Mouse (Mus musculus): ENCODE measurements around the gene Col1a1. TPM values are rescaled to one million over a fixed set of nuclear protein-coding genes. Genes with fewer than 3 reads are reported as not detected.

Gene Col1a1
- total RNA-seq, 2 experiments from 2014 or later = 64.6 to 65.0 TPM

DNA sequence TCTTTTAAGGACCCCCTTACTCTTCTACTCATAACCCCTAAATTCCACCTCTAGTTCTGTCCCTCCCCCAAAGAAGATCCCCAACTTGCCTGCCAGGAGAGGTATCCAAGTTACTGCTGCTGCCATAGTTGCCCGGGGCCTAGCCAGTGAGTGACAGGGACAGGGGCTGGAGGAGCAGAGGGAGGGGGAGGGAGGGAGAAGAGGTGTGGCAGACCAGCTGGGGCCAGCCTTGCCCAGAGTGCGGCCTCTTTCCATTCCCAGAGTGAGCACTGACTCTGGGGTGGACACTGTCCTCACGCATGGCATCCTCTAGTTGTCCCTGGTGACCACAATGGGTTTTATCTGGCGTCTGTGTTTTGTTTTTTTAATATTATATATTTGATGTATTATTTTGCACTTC, 37.3 kb downstream of the Col1a1 start:
- DNase-seq (ENCODE audit: low spot score) = peak; percentile 77

DNA sequence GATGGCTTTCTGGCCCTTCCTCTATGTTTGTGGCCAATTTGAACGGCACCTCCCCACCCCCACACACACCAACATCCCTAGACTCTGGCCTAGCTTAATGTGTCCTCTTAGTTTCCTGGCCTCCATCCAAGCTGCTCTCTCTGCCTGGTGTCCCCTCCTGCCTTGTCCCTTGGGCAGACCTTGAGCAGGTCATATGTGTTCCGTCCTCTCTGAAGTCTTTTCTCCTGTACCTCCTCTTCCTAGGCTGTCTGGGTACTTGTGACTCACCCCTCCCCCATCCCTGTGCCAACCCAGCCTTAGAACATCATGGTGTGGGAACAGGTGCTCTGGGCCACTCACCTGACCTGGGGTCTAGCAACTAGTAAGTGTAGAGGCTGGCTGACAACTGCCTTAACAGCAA, 38.9 kb downstream of the Col1a1 start:
- DNase-seq (ENCODE audit: low spot score) = peak; percentile 54

DNA sequence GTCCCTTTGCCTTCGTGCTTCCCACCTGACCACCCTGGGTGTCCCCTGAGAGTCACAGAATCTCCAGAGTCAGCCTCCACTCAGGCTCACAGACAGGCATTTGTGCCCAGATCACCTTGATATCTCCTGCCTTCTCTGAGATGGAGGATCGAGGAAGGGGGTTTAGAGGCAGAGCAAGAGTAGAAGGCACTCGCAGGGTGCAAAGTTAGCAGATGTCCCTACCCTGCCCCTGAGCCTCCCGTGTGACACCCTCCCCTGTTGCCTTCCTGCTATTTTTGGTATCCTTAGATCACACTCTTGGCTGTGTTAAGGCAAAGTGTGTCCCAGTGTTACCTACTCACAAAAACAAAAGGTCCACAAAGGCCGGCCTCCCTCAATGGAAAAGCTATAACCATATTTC, 40.2 kb downstream of the Col1a1 start, which contains the start of gene Sgca:
TSS of gene Sgca (minus strand) at position 129 of the 400 bp plus-strand sequence.
- peak; percentile 64 for DNase-seq (ENCODE audit: low spot score)

DNA sequence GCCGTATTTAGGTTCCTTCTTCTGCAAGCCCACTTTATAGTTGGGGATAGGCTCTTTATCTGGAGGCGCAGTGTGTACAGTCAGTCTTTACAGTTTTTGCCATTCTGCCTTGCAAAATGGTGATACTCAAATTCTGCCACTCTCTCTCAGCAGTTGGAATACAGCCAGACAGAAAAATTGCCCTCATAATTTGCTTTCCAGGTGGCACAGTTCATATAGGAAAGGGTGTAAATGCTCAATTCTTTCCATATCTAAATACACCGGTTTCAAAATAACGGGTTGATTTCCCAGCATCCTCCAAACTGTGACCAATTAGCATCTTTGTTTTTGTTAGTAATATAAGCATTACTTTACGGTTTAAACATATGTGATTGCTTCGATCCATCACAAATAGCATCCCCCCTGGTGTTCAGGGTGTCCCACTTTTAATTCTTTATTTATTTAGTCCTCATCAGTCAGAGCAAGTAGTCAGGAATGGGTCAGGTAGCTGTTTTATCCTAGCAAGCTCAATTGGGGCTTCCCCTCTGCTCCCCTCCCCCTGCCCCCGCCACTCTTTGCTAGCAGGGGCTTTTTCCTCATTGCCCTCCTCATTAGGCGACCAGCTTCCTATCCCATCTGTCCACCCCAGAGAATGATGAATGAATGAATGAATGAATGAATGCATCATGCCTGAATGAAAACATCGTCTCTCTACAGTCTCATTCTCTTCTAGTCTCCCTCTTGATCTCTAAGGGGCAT, 42.3 kb downstream of the Col1a1 start:
- no peak for DNase-seq (ENCODE audit: low spot score)

DNA sequence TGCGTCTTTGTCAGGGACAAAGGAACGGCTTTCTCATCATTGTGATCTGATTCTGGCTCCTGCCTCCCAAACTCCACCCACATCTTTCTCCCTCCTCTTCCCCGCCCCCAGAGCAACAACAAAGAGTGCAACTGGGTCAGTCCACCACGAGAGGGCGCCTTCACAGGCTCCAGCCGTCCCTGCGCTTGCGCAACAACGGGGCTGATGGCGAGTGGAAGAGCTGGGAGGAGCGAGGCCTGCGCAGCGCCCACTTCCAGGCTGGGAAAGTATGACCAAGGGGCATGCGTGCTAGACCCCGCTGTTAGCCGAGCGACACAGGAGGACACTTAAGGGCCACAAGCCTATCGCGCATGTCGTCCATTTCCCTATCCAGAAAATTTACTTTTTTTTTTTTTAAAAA, 42.9 kb downstream of the Col1a1 start:
- DNase-seq (ENCODE audit: low spot score) = peak; percentile 98

DNA sequence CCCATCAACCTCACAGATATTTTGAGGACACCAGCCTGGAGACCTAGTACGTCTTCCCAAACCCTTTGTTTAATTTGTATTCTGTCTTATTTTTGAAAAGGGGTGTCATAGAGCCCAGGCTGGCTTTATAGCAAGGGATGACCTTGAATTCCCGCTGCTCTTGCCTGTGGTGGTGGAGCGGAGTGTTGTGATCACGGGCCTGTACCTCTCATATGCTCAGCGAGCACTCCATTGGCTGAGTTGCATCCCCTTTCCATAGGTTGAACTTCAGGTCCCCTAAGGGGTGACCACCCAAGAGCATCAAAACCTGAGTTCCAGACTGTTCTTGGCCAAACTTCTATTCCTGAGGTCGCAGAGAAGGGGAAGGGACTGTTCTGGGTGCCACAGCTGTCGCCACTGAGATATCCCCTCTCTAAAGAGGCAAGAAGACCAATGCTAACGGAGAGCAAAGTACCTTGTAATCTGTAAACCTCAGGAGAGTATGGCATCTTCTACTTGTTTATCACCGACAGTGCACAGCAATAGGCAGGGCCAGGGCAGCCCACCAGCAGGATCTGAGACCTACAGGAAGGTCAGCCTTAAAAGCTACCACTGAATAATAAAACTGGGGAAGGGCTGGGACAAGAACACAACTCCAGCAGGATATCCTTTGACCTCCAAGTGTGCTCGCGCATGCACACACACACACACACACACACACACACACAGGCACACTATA, 43.6 kb downstream of the Col1a1 start:
- no peak for DNase-seq (ENCODE audit: low spot score)

DNA sequence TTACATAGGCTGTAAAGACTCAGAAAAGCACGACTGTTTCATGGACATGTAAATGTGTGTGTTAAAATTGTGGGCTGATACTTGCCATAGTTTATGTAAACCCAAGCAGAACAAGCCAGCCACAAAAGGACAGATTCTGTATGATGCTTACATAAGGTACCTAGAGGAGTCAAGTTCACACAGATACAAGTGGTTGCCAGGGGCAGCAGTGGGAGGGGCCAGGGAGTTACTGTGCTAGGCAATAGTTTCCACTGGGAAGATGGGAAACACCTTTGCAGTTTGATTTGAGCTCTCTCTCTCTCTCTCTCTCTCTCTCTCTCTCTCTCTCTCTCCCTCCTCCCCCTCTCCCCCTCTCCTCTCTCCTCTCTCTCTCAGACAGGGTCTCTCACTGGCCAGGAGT, 49.1 kb downstream of the Col1a1 start:
- DNase-seq (ENCODE audit: low spot score) = no peak

DNA sequence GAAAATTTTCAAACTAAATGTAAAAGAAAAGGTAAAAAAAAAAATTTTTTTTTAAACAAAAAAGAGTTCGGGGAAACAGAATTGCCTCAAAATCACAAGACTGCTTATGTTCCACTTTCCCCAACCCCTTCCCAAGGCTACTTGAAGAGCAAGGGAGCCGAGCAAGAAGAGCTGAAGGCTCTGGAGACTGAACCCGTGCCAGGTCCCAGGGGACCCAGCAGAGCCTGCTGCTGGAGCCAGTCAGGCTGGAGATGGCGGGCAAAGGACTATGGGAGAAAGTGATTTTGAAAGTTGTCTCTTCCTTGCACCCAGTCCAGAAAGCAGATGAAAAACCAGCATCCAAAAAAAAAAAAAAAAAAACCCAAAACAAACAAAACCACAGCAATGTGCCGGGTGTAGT, 49.8 kb downstream of the Col1a1 start:
- DNase-seq (ENCODE audit: low spot score) = no peak

DNA sequence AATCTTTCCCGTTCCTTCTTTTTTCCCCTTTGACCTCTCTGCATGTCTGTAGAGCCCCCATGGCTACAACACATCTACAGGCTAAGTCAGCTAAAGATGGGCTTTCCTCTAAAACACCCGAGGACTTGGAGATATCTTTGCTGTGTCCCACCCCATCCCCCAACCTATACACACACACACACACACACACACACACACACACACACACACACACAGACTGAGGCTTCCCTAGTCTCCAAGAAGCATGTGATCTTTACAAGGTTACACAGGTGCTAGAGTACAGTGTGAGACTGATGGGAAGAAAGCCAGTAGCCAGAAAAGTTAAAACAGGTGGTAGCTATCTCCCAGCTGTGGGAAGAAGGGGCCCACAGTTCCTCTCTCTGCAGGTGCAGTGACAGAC, 50.4 kb downstream of the Col1a1 start:
- no peak for DNase-seq (ENCODE audit: low spot score)

DNA sequence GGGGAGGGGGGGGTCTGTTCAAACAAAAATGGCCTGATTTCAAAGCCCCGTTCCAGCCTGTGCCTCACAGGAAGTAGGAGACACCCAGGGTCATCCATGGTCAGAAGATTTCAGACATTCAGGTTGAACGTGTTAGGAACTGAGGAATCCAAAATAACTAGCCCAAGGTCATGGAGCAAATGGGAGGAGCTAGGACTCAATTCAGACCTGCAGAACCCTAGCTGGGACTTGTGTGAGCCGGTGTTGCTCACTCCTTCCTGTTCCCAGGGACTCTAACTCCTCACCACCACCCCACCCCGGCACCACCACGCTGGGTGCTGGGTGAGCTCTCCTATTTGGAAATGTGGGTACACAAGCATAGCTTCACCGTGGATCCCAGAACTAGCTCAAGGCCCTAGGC, 51.3 kb downstream of the Col1a1 start:
- DNase-seq (ENCODE audit: low spot score) = no peak

DNA sequence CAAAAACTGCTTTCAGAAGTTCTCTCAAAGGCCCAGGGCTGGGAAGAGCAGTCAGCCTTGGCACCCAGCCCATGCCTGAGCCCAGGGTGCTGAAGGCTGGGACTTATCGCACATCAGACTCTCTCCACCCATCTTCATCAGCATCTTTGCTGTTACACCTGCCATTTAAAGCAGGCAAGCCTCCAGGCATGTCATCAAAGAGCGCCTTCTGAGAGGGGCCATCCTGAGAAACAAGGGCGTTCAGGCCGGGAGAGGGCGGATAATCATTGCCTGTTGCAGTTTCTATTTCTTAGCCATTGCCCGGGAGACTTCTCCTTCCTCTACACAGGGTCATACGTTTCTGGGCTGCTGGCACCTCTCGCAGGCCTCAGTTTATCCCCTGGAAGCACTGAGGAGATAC, 51.8 kb downstream of the Col1a1 start:
- no peak for DNase-seq (ENCODE audit: low spot score)

DNA sequence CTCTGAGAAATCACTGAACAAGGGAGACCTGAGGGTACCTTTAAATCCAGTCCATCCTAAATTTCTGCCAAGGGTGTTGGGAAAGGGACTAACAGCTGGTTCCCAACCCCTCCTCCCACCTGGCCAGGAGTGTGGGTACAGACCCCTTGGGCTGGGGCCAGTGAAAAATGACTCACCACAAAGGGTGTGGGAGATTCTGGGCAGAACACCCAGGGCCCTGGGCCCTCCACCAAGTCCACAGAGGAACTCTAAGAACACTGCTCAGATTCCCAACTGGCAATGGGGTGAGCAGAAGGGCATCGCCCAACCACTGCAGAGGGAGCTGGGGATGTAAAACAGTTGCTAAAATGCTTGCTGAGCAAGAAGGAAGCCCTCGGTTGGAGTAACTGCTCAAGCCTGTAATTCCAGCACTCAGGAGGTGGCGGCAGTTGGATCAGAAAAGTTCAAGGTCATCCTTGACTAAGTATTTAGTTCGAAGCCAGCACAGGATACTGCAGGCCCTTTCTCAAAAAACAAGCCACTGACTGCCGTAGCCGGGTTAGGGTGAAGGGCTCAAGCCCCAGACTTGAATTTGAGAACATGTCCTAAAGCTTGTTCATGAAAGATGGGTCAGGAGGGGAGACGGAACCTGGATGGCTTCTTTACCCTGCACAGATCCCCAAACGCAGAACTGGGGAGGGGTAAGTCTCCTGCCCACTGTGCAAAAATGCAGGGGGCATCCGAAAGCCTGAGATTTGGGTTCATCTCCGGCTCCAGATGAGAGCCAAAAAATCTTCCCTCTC, 52.9 kb downstream of the Col1a1 start:
- peak; percentile 72 for DNase-seq (ENCODE audit: low spot score)

DNA sequence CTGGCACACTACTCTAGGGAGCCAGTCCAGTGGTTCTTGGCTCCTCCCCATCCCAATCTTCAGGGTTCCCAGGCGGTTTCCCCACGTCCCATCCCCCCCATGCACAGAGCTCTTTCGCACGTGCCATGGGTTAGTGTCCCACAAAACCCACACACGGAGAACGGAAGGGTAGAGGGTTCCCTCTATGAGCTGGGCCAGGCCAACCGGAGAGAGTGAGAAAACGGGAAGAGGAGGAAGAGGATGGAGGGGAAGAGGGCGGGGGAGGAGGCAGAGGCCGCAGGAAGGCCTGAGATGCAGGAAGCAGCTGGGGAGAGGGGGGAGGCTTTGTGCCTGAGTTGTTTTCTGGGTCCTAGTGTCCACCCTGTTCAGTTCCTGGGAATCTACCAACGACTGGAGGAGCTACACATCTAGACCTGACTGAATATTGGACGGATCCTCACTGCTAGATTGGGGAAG, 53.6 kb downstream of the Col1a1 start:
- peak; percentile 86 for DNase-seq (ENCODE audit: low spot score)

DNA sequence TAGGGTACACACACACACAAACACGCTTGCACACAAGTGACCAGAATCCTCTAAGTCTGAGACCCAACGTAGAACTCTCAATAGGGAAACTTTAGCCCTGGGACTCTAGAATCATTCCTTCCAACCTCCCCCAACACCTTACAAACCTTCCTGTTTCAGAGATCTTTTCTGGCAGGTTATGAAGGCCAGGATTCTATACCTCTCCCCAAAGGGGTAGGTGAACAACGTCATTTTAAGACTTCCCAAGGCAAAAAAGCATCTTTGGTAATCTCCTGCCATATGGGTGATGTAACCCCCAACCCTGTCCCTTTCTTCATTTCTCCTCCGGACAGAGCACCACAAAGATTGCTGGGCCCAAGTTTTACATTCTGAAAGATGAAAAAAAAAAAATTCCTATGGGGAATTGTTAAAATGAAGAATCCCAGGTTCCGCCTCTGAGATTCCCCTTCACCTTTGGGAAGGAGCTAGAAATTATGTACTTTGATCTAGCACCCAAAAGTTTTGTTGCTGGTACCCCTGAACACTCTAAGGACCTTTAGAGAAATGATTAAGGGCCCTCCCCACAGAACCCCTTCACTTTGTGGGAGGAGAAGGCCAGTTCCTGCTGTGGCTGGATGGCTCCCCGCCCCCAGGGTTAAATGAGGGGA, 54.2 kb downstream of the Col1a1 start:
- DNase-seq (ENCODE audit: low spot score) = no peak

DNA sequence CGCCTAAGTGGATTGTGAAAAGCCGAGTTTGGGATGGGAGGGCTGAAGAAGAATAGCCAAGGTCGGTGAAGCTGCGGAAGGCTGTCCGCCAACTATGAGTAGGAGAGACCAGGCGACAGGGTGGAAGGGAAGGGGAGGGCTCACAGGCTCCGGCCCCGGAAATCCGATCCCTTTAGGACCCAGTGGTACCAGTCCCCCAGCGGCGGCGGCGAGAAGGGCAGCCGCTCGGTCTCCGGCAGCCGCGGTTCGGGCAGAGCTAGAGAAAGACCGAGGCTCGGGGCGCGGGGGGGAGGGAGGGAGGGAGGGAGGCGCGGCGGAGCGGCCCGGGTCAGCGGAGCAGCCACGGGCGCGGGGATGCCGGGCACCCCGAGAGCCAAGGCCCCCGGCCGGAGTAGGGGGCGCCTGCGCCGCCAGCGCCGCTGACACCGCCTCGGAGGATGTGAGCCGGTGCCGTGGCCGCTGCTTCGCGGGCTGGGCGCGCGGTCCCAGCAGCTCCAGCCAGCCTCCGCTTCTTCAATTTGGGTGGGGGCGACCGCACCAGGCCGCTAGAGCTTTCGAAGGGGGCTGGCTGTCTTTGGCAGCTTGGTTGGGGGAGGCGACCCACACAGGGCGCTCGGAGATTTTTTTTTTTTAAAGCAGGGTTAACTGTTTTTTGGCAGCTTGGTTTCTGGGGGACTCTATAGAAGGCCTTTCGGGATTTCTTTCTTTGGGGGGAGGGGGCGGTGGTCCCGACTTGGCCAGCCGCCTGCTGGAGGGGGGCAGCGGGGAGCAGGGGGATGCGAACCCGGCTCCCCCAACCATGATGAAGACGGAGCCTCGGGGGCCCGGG, 54.9 kb downstream of the Col1a1 start, which contains the start of gene Ppp1r9b:
TSS of gene Ppp1r9b (plus strand) at position 287 of the 829 bp plus-strand sequence.
- peak; percentile 95 for DNase-seq (ENCODE audit: low spot score)

DNA sequence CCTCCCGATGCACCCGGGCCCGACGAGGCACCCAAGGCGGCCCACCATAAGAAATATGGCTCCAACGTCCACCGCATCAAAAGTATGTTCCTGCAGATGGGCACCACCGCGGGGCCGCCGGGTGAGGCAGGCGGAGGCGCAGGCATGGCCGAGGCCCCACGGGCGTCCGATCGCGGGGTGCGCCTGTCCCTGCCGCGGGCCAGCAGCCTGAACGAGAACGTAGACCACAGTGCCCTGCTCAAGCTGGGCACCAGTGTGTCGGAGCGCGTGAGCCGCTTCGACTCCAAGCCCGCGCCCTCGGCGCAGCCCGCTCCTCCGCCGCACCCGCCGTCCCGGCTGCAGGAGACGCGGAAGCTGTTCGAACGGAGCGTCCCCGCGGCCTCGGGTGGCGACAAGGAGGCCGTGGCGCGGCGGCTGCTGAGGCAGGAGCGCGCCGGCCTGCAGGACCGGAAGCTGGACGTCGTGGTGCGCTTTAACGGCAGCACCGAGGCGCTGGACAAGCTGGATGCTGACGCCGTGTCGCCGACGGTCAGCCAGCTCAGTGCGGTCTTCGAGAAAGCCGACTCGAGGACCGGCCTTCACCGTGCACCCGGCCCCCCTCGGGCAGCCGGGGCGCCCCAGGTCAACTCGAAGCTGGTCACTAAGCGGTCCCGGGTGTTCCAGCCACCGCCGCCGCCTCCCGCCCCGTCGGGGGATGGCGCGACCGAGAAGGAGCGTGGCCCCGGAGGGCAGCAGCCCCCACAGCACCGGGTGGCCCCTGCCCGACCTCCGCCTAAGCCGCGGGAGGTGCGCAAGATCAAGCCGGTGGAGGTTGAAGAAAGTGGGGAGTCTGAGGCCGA, 55.8 kb downstream of the Col1a1 start:
- DNase-seq (ENCODE audit: low spot score) = no peak

DNA sequence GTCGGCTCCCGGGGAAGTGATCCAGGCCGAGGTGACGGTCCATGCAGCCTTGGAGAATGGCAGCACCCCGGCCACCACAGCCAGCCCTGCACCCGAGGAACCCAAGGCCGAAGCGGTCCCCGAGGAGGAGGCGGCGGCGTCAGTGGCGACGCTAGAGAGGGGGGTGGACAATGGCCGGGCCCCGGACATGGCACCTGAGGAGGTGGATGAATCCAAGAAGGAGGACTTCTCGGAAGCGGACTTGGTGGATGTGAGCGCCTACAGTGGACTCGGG, 56.4 kb downstream of the Col1a1 start:
- DNase-seq (ENCODE audit: low spot score) = no peak

DNA sequence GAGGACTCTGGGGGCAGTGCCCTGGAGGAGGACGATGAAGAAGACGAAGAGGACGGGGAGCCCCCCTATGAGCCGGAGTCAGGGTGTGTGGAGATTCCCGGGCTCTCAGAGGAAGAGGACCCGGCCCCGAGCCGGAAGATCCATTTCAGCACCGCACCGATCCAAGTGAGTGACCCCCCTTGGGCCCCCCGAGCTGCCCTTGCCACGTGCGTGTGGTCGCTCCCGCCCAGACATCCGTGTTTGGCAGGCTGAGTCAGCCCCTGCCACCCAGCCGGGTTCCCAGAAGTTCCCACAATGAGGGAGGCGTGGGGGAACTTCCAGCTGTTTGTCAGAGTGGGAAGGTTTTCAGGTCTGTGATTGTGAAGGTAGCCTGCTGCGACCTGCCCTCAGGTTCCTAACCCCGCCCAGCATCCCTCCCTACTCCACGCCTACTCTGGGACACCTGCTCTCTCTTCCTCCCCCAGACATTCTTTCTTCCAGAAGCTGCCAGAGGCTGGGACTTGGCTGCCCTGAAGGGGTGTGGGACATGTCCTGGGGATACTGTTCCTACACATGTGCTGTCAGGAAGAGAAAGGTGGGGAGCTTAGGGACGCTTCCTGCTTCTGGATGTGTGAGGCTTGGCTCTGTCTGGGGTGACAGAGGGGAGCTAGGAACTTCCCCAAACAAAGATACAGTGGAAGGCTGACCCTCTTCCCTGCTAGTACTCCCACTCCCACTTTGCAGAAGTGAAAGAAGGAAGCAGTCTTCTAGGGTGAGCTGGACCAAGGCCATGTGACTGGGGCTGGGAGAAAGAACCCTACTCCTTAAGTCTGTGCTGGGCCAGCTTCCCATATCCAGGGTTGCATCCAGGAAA, 57.0 kb downstream of the Col1a1 start:
- DNase-seq (ENCODE audit: low spot score) = peak; percentile 50

DNA sequence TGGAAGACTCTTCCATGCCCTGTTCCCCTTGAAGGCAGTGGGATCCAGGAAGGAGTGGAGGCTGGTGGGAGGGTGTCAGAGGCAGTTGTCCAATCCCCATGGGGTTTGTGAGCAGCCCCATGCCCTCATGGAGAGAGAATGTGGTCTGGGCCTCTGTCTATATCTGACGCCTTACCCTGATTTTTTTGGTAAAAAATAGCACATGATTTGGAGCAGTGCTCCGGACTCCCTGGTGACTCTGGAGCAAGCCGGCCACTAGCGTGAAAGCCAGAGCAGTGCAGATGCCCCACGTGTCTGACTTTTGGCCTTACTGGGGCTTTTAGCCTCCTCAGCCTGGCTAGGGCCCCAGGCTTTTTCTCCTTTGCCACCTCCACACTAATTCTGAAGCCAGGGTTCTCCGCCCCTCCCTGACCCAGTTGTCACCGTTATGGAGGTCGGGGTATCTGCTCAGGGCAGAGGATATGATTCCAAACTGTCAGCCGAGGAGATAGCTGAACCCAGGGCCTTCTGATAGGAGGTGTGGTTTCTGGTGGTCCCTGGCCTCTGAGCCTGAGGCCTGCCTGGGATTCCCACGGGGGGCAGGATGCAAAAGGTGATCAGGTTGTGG, 58.3 kb downstream of the Col1a1 start:
- no peak for DNase-seq (ENCODE audit: low spot score)
